Mouse (Mus musculus) midbrain, postnatal 0 days (tissue): Measurements from ENCODE around the gene 3110082J24Rik. TPM values are rescaled to one million over a fixed set of nuclear protein-coding genes. Genes with fewer than 3 reads are reported as not detected.

Experiments
- ATAC-seq: fragments of 200-750 bp; cut with Nextera tagmentation; 2 replicates; pipeline ENCODE4 v1.8.0; 2017; ENCODE audit warnings: moderate number of reproducible peaks, mild to moderate bottlenecking, moderate TSS enrichment, moderate library complexity; ENCODE audit not compliant: low FRiP score
- DNase-seq: peaks from one replicate; pipeline ENCODE4 v3.0.0-alpha.2; 2015; ENCODE audit warnings: low spot score
- H3K27ac ChIP-seq: fragments of 300-500 bp; sonication (generic); 2 replicates; pipeline ENCODE4 v1.5.1; 2014; ENCODE audit warnings: low read depth, mild to moderate bottlenecking, low read length, mixed read lengths
- H3K27me3 ChIP-seq: fragments of 300-500 bp; sonication (generic); 2 replicates; pipeline ENCODE4 v1.6.1; 2014; ENCODE audit warnings: low read length, control low read depth, mixed read lengths; ENCODE audit not compliant: insufficient read depth
- H3K36me3 ChIP-seq: fragments of 300-500 bp; sonication (generic); 2 replicates; pipeline ENCODE4 v1.6.1; 2014; ENCODE audit warnings: low read length, control low read depth, mixed read lengths; ENCODE audit not compliant: insufficient read depth
- H3K4me1 ChIP-seq: fragments of 300-500 bp; sonication (generic); 2 replicates; pipeline ENCODE4 v1.6.1; 2014; ENCODE audit warnings: mild to moderate bottlenecking, control low read depth, antibody characterized with exemption, low read length, mixed read lengths; ENCODE audit not compliant: insufficient read depth
- H3K4me2 ChIP-seq: fragments of 300-500 bp; sonication (generic); 2 replicates; pipeline ENCODE4 v1.6.1; 2014; ENCODE audit warnings: low read depth, mild to moderate bottlenecking, low read length, mixed read lengths; ENCODE audit not compliant: poor library complexity, severe bottlenecking
- H3K4me3 ChIP-seq: fragments of 300-500 bp; sonication (generic); 2 replicates; pipeline ENCODE4 v1.5.1; 2014; ENCODE audit warnings: low read depth, mild to moderate bottlenecking, low read length, moderate library complexity
- H3K9ac ChIP-seq: fragments of 300-500 bp; sonication (generic); replicated peaks from 2 replicates; pipeline ENCODE4 v1.6.1; 2014; ENCODE audit warnings: mild to moderate bottlenecking, low read length, moderate library complexity, mixed read lengths; ENCODE audit not compliant: poor library complexity, severe bottlenecking
- H3K9me3 ChIP-seq: fragments of 300-500 bp; sonication (generic); 2 replicates; pipeline ENCODE4 v1.6.1; 2016; ENCODE audit warnings: low read length, control low read depth
- CTCF ChIP-seq: IDR thresholded peaks from 2 replicates; pipeline ENCODE4 v1.5.1; 2016; ENCODE audit warnings: antibody characterized with exemption, mild to moderate bottlenecking
- WGBS: fragments of 180-500 bp; shearing (Covaris S2); extraction: QIAGEN DNeasy Blood & Tissue Kit; methylation state at CpG from one replicate; pipeline ENCODE4 v1.1.7; 2014; 5-methylcytosine and 5-hydroxymethylcytosine counted together
- polyA plus RNA-seq: library from polyadenylated mRNA; unstranded; fragments of >200 nt; fragmentation: Nextera tagmentation; extraction: Ambion mirVana; gene quantifications from 2 replicates; pipeline ENCODE4 v1.2.1, GENCODE M21; 2015
- total RNA-seq: library from RNA; depleted of rRNA; stranded (reverse); fragments of >200 nt; gene quantifications from 2 replicates; pipeline ENCODE4 v1.2.3, GENCODE M21; 2014

3110082J24Rik gene
- total and polyA plus RNA-seq, 2 experiments from 2014 or later: 2.6 to 4.3 TPM

GRCm38 (mm10) chr5:30114761-30115140, 8.9 kb upstream of the 3110082J24Rik start:
- Histone ChIP-seq H3K27me3 (peaks cover 3% of the 10 kb centered on the region; the same call in 1 of the 2 replicates), H3K9ac (peak overlapping the region; percentile 58), H3K36me3 (peaks cover 22% of the 10 kb centered on the region), H3K4me1 (peaks cover 5% of the 10 kb centered on the region), H3K4me3 (peak overlapping the region; percentile 53), H3K9me3 (no peaks in the 10 kb centered on the region), H3K27ac (no peak overlapping the region), H3K4me2 (peak overlapping the region; percentile 72)
- TF ChIP-seq CTCF: no peak
- 7% methylated on average over 21 of the region's 28 CpGs for WGBS
- no peak for ATAC-seq
- no peak for DNase-seq

GRCm38 (mm10) chr5:30113881-30114760, 8.2 kb upstream of the 3110082J24Rik start:
- peak overlapping the region; percentile 58 for H3K9ac ChIP-seq
- ATAC-seq (peak; percentile 77), DNase-seq (peak; percentile 89)
- H3K4me2 ChIP-seq: peak overlapping the region; percentile 72
- WGBS: 2% methylated on average over 91 of the region's 103 CpGs
- H3K4me3 ChIP-seq: peak overlapping the region; percentile 53
- H3K4me1 ChIP-seq: peaks cover 5% of the 10 kb centered on the region
- peak; percentile 74 for TF ChIP-seq CTCF
- peak overlapping the region; percentile 33 for H3K27ac ChIP-seq
- H3K36me3 ChIP-seq: peaks cover 15% of the 10 kb centered on the region
- peaks cover 3% of the 10 kb centered on the region; the same call in 1 of the 2 replicates for H3K27me3 ChIP-seq
- H3K9me3 ChIP-seq: no peaks in the 10 kb centered on the region

- no peak overlapping the region for H3K27ac ChIP-seq
- no peak for ATAC-seq
- no peaks in the 10 kb centered on the region for H3K9me3 ChIP-seq
- no peak overlapping the region for H3K9ac ChIP-seq
- H3K4me2 ChIP-seq: no peak overlapping the region
- no peak overlapping the region for H3K4me3 ChIP-seq
- no peak for DNase-seq
- peaks cover 10% of the 10 kb centered on the region; the same call in 1 of the 2 replicates for H3K36me3 ChIP-seq
- WGBS: 88% methylated on average over 3 of the region's 3 CpGs
- TF ChIP-seq CTCF: peak; percentile 51
- peaks cover 5% of the 10 kb centered on the region for H3K4me1 ChIP-seq
- peaks cover 3% of the 10 kb centered on the region; the same call in 1 of the 2 replicates for H3K27me3 ChIP-seq
Observed at GRCm38 (mm10) chr5:30112533-30113068, 6.7 kb upstream of the 3110082J24Rik start.

GRCm38 (mm10) chr5:30111771-30112170, 5.9 kb upstream of the 3110082J24Rik start:
- peak; percentile 8; the same call in 1 of the 2 replicates for TF ChIP-seq CTCF
- H3K4me1 ChIP-seq: peaks cover 8% of the 10 kb centered on the region
- peaks cover 2% of the 10 kb centered on the region; the same call in 1 of the 2 replicates for H3K36me3 ChIP-seq
- H3K9ac ChIP-seq: no peak overlapping the region
- H3K9me3 ChIP-seq: no peaks in the 10 kb centered on the region
- H3K27me3 ChIP-seq: peaks cover 3% of the 10 kb centered on the region; the same call in 1 of the 2 replicates
- no peak for ATAC-seq
- H3K27ac ChIP-seq: no peak overlapping the region
- peak overlapping the region; percentile 46; the same call in 1 of the 2 replicates for H3K4me2 ChIP-seq
- no peak for DNase-seq
- WGBS: 70% methylated on average over 3 of the region's 3 CpGs
- H3K4me3 ChIP-seq: no peak overlapping the region

GRCm38 (mm10) chr5:30111126-30111525, 5.2 kb upstream of the 3110082J24Rik start:
- DNase-seq (peak; percentile 81), ATAC-seq (peak; percentile 71)
- no peaks in the 10 kb centered on the region for H3K36me3 ChIP-seq
- H3K4me2 ChIP-seq: peak overlapping the region; percentile 46
- H3K27ac ChIP-seq: peak overlapping the region; percentile 68; the same call in 1 of the 2 replicates
- H3K27me3 ChIP-seq: peaks cover 3% of the 10 kb centered on the region; the same call in 1 of the 2 replicates
- H3K9ac ChIP-seq: peak overlapping the region; percentile 20; the same call in 1 of the 2 replicates
- peak overlapping the region; percentile 9; the same call in 1 of the 2 replicates for H3K4me3 ChIP-seq
- peaks cover 8% of the 10 kb centered on the region for H3K4me1 ChIP-seq
- H3K9me3 ChIP-seq: no peaks in the 10 kb centered on the region
- WGBS: 3% methylated on average over 18 of the region's 18 CpGs
- TF ChIP-seq CTCF: peak; percentile 74
